Comparison of ENCODE assay signal across 19 mouse cellular contexts in the genomic region with DNA sequence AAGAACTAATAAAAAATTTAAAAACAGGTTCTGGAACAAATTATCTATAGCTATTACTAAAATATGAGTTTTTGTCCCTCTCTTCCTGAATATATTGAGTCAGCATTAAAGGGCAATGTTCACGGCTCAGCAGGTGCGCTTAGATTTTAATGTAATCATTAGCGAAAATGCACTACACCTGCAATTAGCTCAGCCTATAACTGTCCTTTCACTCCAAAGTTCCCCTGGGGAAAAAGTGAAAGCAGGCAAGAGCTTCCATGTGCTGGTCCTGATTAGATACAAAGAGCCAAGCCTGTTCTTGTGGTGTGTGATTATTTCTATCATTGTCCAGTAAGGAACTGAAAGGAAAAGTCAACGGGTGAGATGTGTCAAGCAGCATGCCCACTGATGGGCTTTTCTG.
A peak's percentile ranks its signal among the peaks of the same experiment; 100 is the strongest.
DNase-seq lines count a peak whose midpoint lies in the region; ATAC-seq and TF ChIP-seq lines count a peak whose summit lies in the region.
"Had no signal": no experiment of that assay in that cellular context is flagged by ENCODE, and none has a peak within 500 bp of the region (broad histone marks: within the 10 kb centered on the region; RNA-seq: fewer than 3 reads in every experiment).

No protein-coding gene starts in this region.

- 0 out of 2 replicates have a peak, but pooled peaks have one; percentile 17 for ATAC-seq in neural tube, embryonic 14.5 days (ENCODE audit: low read depth)
- no peak for ATAC-seq in neural tube, embryonic 15.5 days (ENCODE audit: low FRiP score)
- ATAC-seq in intestine, embryonic 15.5 days, result peak; percentile 85
- ATAC-seq in intestine, postnatal 0 days, result peak; percentile 93
- ATAC-seq in forebrain, embryonic 11.5 days (replicated peaks; ENCODE audit: low FRiP score), result no peak
- ATAC-seq: forebrain, embryonic 14.5 days; forebrain, embryonic 16.5 days had no signal

- H3K27me3 ChIP-seq in neural tube, embryonic 14.5 days (ENCODE audit: control insufficient read depth, insufficient read depth, low read length), result no peaks in the 10 kb centered on the region
- H3K27me3 ChIP-seq in neural tube, embryonic 15.5 days (replicated peaks), result no peaks in the 10 kb centered on the region
- no peaks in the 10 kb centered on the region for H3K27me3 ChIP-seq in intestine, embryonic 15.5 days (replicated peaks)
- H3K27me3 ChIP-seq in intestine, postnatal 0 days (replicated peaks; ENCODE audit: control insufficient read depth, insufficient read depth, low read length), result peaks cover 15% of the 10 kb centered on the region
- no peaks in the 10 kb centered on the region for H3K27me3 ChIP-seq in forebrain, embryonic 11.5 days (ENCODE audit: control insufficient read depth, insufficient read depth, low read length)
- H3K27me3 ChIP-seq: embryonic facial prominence, embryonic 12.5 days; forebrain, embryonic 12.5 days had no signal

- H3K4me1 ChIP-seq in neural tube, embryonic 14.5 days (ENCODE audit: control insufficient read depth, insufficient read depth, low read length), result no peaks in the 10 kb centered on the region
- no peaks in the 10 kb centered on the region for H3K4me1 ChIP-seq in neural tube, embryonic 15.5 days
- no peaks in the 10 kb centered on the region for H3K4me1 ChIP-seq in intestine, embryonic 15.5 days (replicated peaks)
- no peaks in the 10 kb centered on the region for H3K4me1 ChIP-seq in intestine, postnatal 0 days (replicated peaks; ENCODE audit: control insufficient read depth, insufficient read depth, low read length)
- no peaks in the 10 kb centered on the region for H3K4me1 ChIP-seq in forebrain, embryonic 11.5 days (replicated peaks; ENCODE audit: control insufficient read depth, insufficient read depth, low read length)
- H3K4me1 ChIP-seq: embryonic facial prominence, embryonic 10.5 days; embryonic facial prominence, embryonic 12.5 days; forebrain, embryonic 12.5 days had no signal

- no peak overlapping the region for H3K4me3 ChIP-seq in neural tube, embryonic 14.5 days (ENCODE audit: low read depth, low read length)
- H3K4me3 ChIP-seq in neural tube, embryonic 15.5 days (replicated peaks), result no peak overlapping the region
- H3K4me3 ChIP-seq in intestine, embryonic 15.5 days (replicated peaks), result no peak overlapping the region
- no peak overlapping the region for H3K4me3 ChIP-seq in intestine, postnatal 0 days (ENCODE audit: low read depth, low read length)
- no peak overlapping the region for H3K4me3 ChIP-seq in forebrain, embryonic 11.5 days (ENCODE audit: low read depth, low read length)
- H3K4me3 ChIP-seq: embryonic facial prominence, embryonic 10.5 days; embryonic facial prominence, embryonic 12.5 days; forebrain, embryonic 12.5 days had no signal

- WGBS in neural tube, embryonic 14.5 days, result 86% methylated on average over 4 of the region's 4 CpGs
- 77% methylated on average over 4 of the region's 4 CpGs for WGBS in neural tube, embryonic 15.5 days
- WGBS in intestine, embryonic 15.5 days, result 79% methylated on average over 4 of the region's 4 CpGs
- 32% methylated on average over 4 of the region's 4 CpGs for WGBS in intestine, postnatal 0 days
- 88% methylated on average over 4 of the region's 4 CpGs for WGBS in forebrain, embryonic 11.5 days

- H3K36me3 ChIP-seq in neural tube, embryonic 14.5 days (ENCODE audit: control insufficient read depth, insufficient read depth, low read length), result no peaks in the 10 kb centered on the region
- no peaks in the 10 kb centered on the region for H3K36me3 ChIP-seq in neural tube, embryonic 15.5 days
- H3K36me3 ChIP-seq in intestine, embryonic 15.5 days, result no peaks in the 10 kb centered on the region
- H3K36me3 ChIP-seq in intestine, postnatal 0 days (ENCODE audit: control insufficient read depth, insufficient read depth), result no peaks in the 10 kb centered on the region
- H3K36me3 ChIP-seq in forebrain, embryonic 11.5 days (ENCODE audit: control insufficient read depth, insufficient read depth, low read length), result no peaks in the 10 kb centered on the region
- H3K36me3 ChIP-seq: embryonic facial prominence, embryonic 10.5 days; embryonic facial prominence, embryonic 12.5 days; forebrain, embryonic 12.5 days had no signal

- no peak overlapping the region for H3K27ac ChIP-seq in neural tube, embryonic 14.5 days (ENCODE audit: low read depth, low read length)
- H3K27ac ChIP-seq in neural tube, embryonic 15.5 days (replicated peaks), result no peak overlapping the region
- no peak overlapping the region for H3K27ac ChIP-seq in intestine, embryonic 15.5 days
- H3K27ac ChIP-seq in intestine, postnatal 0 days (ENCODE audit: low read depth, low read length), result no peak overlapping the region
- H3K27ac ChIP-seq in forebrain, embryonic 11.5 days (ENCODE audit: low read depth, low read length), result no peak overlapping the region
- H3K27ac ChIP-seq: embryonic facial prominence, embryonic 10.5 days; embryonic facial prominence, embryonic 12.5 days; forebrain, embryonic 12.5 days had no signal

- no peak overlapping the region for H3K4me2 ChIP-seq in neural tube, embryonic 14.5 days (ENCODE audit: low read depth, low read length)
- H3K4me2 ChIP-seq in neural tube, embryonic 15.5 days, result no peak overlapping the region
- H3K4me2 ChIP-seq in intestine, embryonic 15.5 days (replicated peaks), result no peak overlapping the region
- H3K4me2 ChIP-seq in intestine, postnatal 0 days (replicated peaks; ENCODE audit: low read depth), result no peak overlapping the region
- H3K4me2 ChIP-seq in forebrain, embryonic 11.5 days (ENCODE audit: low read depth, low read length, severe bottlenecking), result no peak overlapping the region
- H3K4me2 ChIP-seq: embryonic facial prominence, embryonic 12.5 days; forebrain, embryonic 12.5 days had no signal

- DNase-seq in forebrain, embryonic 11.5 days (ENCODE audit: low spot score), result no peak
- no peak for DNase-seq in heart, adult 9 months (ENCODE audit: low spot score in 2 of 2)
- DNase-seq: adrenal gland, adult 2 months; adrenal gland, postnatal 10 days; adrenal gland, postnatal 25 days; cerebellum, adult 11-12 months; cerebellum, adult 2 months; cerebellum, adult 9-10 months; cerebellum, postnatal 10 days; cerebellum, postnatal 25 days had no signal

- no peaks in the 10 kb centered on the region for H3K9me3 ChIP-seq in neural tube, embryonic 14.5 days (ENCODE audit: control insufficient read depth, low read length)
- no peaks in the 10 kb centered on the region for H3K9me3 ChIP-seq in neural tube, embryonic 15.5 days (replicated peaks)
- H3K9me3 ChIP-seq in intestine, embryonic 15.5 days, result no peaks in the 10 kb centered on the region
- H3K9me3 ChIP-seq in intestine, postnatal 0 days (ENCODE audit: control insufficient read depth), result no peaks in the 10 kb centered on the region
- no peaks in the 10 kb centered on the region for H3K9me3 ChIP-seq in forebrain, embryonic 11.5 days (ENCODE audit: control insufficient read depth, low read length)
- H3K9me3 ChIP-seq: embryonic facial prominence, embryonic 10.5 days; embryonic facial prominence, embryonic 12.5 days; forebrain, embryonic 12.5 days had no signal

- TF ChIP-seq CTCF in intestine, postnatal 0 days (IDR thresholded peaks at IDR 0.05; ENCODE audit: low read depth), result no peak

- no peak overlapping the region for H3K9ac ChIP-seq in neural tube, embryonic 14.5 days (replicated peaks; ENCODE audit: low read depth, low read length)
- no peak overlapping the region for H3K9ac ChIP-seq in neural tube, embryonic 15.5 days (replicated peaks)
- no peak overlapping the region for H3K9ac ChIP-seq in intestine, embryonic 15.5 days
- H3K9ac ChIP-seq in intestine, postnatal 0 days (ENCODE audit: low read depth, low read length), result no peak overlapping the region
- H3K9ac ChIP-seq in forebrain, embryonic 11.5 days (ENCODE audit: low read length), result no peak overlapping the region
- H3K9ac ChIP-seq: embryonic facial prominence, embryonic 12.5 days; forebrain, embryonic 12.5 days had no signal

Comparison
In these comparisons a context has a peak if more than half of its experiments do, and no peak if none do; other contexts are left out.
1. ATAC-seq: peak in neural tube, embryonic 14.5 days (single experiment), intestine, embryonic 15.5 days (single experiment) and intestine, postnatal 0 days (single experiment); none in neural tube, embryonic 15.5 days (single experiment) and forebrain, embryonic 11.5 days (single experiment).